Mouse (Mus musculus): ENCODE measurements around the gene Tomm40.

GRCm38 (mm10) chr7:19734178-19734666, 19.0 kb upstream of the Tomm40 start:
- TF ChIP-seq CTCF (IDR thresholded peaks at IDR 0.05; ENCODE audit: control insufficient read depth, insufficient read depth, insufficient read length) (no peak), MAX (IDR thresholded peaks at IDR 0.05) (no peak), CEBPB (IDR thresholded peaks at IDR 0.05; ENCODE audit: low read depth) (no peak)

Measured in C2C12 (cell line).